Comparison of ENCODE assay signal across 14 mouse cellular contexts in genomic region chr16:60941767-60942166, GRCm38 (mm10).
DNase-seq lines count a peak whose midpoint lies in the region; ATAC-seq and TF ChIP-seq lines count a peak whose summit lies in the region.
"Had no signal": no experiment of that assay in that cellular context is flagged by ENCODE, and none has a peak within 500 bp of the region (broad histone marks: within the 10 kb centered on the region; RNA-seq: fewer than 3 reads in every experiment).

No protein-coding gene starts in this region.

- no peaks in the 10 kb centered on the region for H3K9me3 ChIP-seq in hindbrain, embryonic 10.5 days
- no peaks in the 10 kb centered on the region; the same call in 1 of the 2 replicates for H3K9me3 ChIP-seq in hindbrain, embryonic 12.5 days (replicated peaks)
- no peaks in the 10 kb centered on the region for H3K9me3 ChIP-seq in lung, embryonic 14.5 days (ENCODE audit: low read depth, low read length)
- no peaks in the 10 kb centered on the region for H3K9me3 ChIP-seq in neural tube, embryonic 15.5 days (replicated peaks)
- H3K9me3 ChIP-seq: embryonic facial prominence, embryonic 12.5 days had no signal

- H3K36me3 ChIP-seq in hindbrain, embryonic 10.5 days: no peaks in the 10 kb centered on the region
- no peaks in the 10 kb centered on the region for H3K36me3 ChIP-seq in hindbrain, embryonic 12.5 days
- no peaks in the 10 kb centered on the region for H3K36me3 ChIP-seq in lung, embryonic 14.5 days (ENCODE audit: insufficient read depth)
- no peaks in the 10 kb centered on the region for H3K36me3 ChIP-seq in neural tube, embryonic 15.5 days
- H3K36me3 ChIP-seq: embryonic facial prominence, embryonic 12.5 days had no signal

- WGBS in hindbrain, embryonic 10.5 days: 69% methylated on average over 5 of the region's 5 CpGs
- 72% methylated on average over 5 of the region's 5 CpGs for WGBS in hindbrain, embryonic 12.5 days
- WGBS in lung, embryonic 14.5 days: 58% methylated on average over 5 of the region's 5 CpGs
- WGBS in neural tube, embryonic 15.5 days: 68% methylated on average over 5 of the region's 5 CpGs

- H3K4me1 ChIP-seq in hindbrain, embryonic 10.5 days (replicated peaks): no peaks in the 10 kb centered on the region
- H3K4me1 ChIP-seq in hindbrain, embryonic 12.5 days: no peaks in the 10 kb centered on the region
- no peaks in the 10 kb centered on the region for H3K4me1 ChIP-seq in lung, embryonic 14.5 days (ENCODE audit: insufficient read depth)
- no peaks in the 10 kb centered on the region for H3K4me1 ChIP-seq in neural tube, embryonic 15.5 days
- H3K4me1 ChIP-seq: embryonic facial prominence, embryonic 12.5 days had no signal

- H3K4me3 ChIP-seq in hindbrain, embryonic 10.5 days: no peak overlapping the region
- H3K4me3 ChIP-seq in hindbrain, embryonic 12.5 days: no peak overlapping the region
- no peak overlapping the region for H3K4me3 ChIP-seq in lung, embryonic 14.5 days (ENCODE audit: low read depth, low read length)
- no peak overlapping the region for H3K4me3 ChIP-seq in neural tube, embryonic 15.5 days (replicated peaks)
- H3K4me3 ChIP-seq: embryonic facial prominence, embryonic 12.5 days; gastrocnemius, adult 2 months; myocyte had no signal

- TF ChIP-seq CTCF in lung, embryonic 14.5 days (IDR thresholded peaks at IDR 0.05; ENCODE audit: low read depth): peak; percentile 21; the same call in 1 of the 2 replicates

- no peak overlapping the region for H3K9ac ChIP-seq in hindbrain, embryonic 12.5 days
- H3K9ac ChIP-seq in lung, embryonic 14.5 days: no peak overlapping the region
- no peak overlapping the region for H3K9ac ChIP-seq in neural tube, embryonic 15.5 days (replicated peaks)
- H3K9ac ChIP-seq: embryonic facial prominence, embryonic 12.5 days had no signal

- peak; percentile 7 for DNase-seq in hindbrain, embryonic 10.5 days (ENCODE audit: low spot score)
- peak; percentile 11 for DNase-seq in lung, embryonic 14.5 days
- DNase-seq in lung, postnatal 36 days: no peak
- DNase-seq in brain, adult 2 months (ENCODE audit: low read depth, low spot score): peak; percentile 26
- peak; percentile 9 for DNase-seq in testis, postnatal 14 days (ENCODE audit: low spot score)
- no peak for DNase-seq in spleen, adult 18-20 months
- DNase-seq: gastrocnemius, adult 2 months; heart, postnatal 36 days; lung, postnatal 14 days; right cerebral cortex, postnatal 25 days had no signal

- ATAC-seq in hindbrain, embryonic 12.5 days (ENCODE audit: low FRiP score): no peak
- ATAC-seq in lung, embryonic 14.5 days (ENCODE audit: insufficient read depth): no peak
- ATAC-seq in neural tube, embryonic 15.5 days (ENCODE audit: low FRiP score): no peak

- no peak overlapping the region for H3K4me2 ChIP-seq in hindbrain, embryonic 12.5 days (replicated peaks)
- no peak overlapping the region for H3K4me2 ChIP-seq in lung, embryonic 14.5 days
- H3K4me2 ChIP-seq in neural tube, embryonic 15.5 days: no peak overlapping the region
- H3K4me2 ChIP-seq: embryonic facial prominence, embryonic 12.5 days had no signal

- no peaks in the 10 kb centered on the region for H3K27me3 ChIP-seq in hindbrain, embryonic 10.5 days (ENCODE audit: insufficient read depth, poor library complexity, severe bottlenecking)
- H3K27me3 ChIP-seq in hindbrain, embryonic 12.5 days: no peaks in the 10 kb centered on the region
- no peaks in the 10 kb centered on the region for H3K27me3 ChIP-seq in lung, embryonic 14.5 days (ENCODE audit: insufficient read depth, low read length)
- H3K27me3 ChIP-seq in neural tube, embryonic 15.5 days (replicated peaks): no peaks in the 10 kb centered on the region
- H3K27me3 ChIP-seq: embryonic facial prominence, embryonic 12.5 days had no signal

- no peak overlapping the region for H3K27ac ChIP-seq in hindbrain, embryonic 10.5 days
- no peak overlapping the region for H3K27ac ChIP-seq in hindbrain, embryonic 12.5 days
- H3K27ac ChIP-seq in lung, embryonic 14.5 days (ENCODE audit: low read depth): no peak overlapping the region
- no peak overlapping the region for H3K27ac ChIP-seq in neural tube, embryonic 15.5 days (replicated peaks)
- H3K27ac ChIP-seq: embryonic facial prominence, embryonic 12.5 days; gastrocnemius, adult 2 months had no signal

Comparison
In these comparisons a context has a peak if more than half of its experiments do, and no peak if none do; other contexts are left out.
1. DNase-seq: peak in hindbrain, embryonic 10.5 days (single experiment), lung, embryonic 14.5 days (single experiment), brain, adult 2 months (single experiment) and testis, postnatal 14 days (single experiment); none in lung, postnatal 36 days (single experiment) and spleen, adult 18-20 months (0 of 2).